Mouse (Mus musculus) spleen, postnatal 4 days (tissue): Measurements from ENCODE around the gene Foxk2.

ENCODE experiments used
- DNase-seq, 2 experiments: peaks; one replicate each; pipeline ENCODE4 v3.0.0; 2022; ENCODE audit warnings: low spot score in 2 of 2

Foxk2 gene

DNA sequence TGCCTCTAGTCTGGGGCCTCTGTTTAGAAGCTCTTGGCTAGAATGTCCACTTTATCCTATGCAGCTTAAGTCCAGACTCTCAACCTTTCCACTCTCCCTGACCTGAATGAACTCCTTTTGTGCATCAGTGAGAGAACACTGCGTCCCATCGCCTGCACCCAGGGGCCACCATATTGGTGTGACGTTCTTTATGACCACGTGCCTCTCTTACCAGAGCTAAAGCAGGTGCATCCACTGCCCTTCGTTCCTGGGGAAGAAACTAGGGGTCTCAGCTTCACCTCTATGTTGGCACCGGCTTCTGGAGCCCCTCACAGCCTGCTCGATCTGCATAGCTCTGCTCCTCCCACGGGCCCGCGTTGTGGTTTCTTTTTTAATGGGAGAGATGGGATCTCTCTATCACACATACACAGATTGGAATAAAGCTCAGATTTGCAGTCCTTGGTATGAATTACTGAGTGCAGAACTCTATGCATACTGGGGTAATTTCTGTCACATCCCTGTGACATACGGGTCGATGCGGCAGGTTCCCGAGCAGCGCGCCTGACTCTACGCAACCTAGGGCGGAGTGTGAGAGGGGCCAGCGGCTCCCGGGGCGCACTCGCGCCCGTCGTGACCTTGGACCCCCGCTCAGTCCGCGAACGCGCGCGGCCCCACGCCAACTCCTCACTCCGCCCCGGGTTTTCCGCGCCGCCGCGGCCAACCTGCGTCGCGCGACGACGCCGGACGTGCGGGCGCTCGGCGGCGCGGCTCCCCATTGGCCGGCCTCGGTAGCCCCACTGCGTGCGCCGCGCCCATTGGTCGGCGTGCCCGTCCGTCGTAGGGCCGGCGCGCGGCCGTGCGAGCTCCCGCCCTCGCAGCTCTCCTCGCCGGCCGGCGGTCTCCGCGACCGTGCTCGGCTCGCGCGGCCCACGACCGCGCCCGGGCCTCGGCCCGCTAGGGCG is at the start of gene Foxk2:
Gene Foxk2, plus strand, starts transcription at position 831 of the 941 bp plus-strand sequence.
- peak; percentile 92 to 97 for DNase-seq

GRCm38 (mm10) chr11:121216831-121217230 is 43.0 kb upstream of the Foxk2 start:
- no peak for DNase-seq

GRCm38 (mm10) chr11:121219776-121220175 is 40.0 kb upstream of the Foxk2 start:
- DNase-seq = no peak

DNA sequence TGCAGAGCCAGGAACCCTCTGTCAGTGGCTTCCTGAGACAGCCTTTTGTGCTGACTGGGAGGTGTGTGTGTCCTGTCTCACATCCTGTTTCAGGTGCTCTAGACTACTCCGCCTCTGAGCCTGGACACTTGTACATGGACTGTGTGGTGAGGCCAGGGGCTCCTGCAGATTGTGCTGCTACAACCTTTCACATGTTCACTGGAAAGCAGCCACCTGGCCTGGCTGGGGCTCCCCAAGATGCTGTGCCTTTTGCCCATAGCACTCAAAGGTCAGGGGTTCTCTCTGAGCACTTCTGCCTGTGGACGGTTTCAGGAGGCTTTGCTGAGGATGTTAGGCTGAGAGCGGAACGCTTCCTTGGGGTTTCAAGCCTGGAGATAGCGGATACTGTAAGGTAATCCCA is 39.0 kb upstream of the Foxk2 start:
- DNase-seq = no peak

DNA sequence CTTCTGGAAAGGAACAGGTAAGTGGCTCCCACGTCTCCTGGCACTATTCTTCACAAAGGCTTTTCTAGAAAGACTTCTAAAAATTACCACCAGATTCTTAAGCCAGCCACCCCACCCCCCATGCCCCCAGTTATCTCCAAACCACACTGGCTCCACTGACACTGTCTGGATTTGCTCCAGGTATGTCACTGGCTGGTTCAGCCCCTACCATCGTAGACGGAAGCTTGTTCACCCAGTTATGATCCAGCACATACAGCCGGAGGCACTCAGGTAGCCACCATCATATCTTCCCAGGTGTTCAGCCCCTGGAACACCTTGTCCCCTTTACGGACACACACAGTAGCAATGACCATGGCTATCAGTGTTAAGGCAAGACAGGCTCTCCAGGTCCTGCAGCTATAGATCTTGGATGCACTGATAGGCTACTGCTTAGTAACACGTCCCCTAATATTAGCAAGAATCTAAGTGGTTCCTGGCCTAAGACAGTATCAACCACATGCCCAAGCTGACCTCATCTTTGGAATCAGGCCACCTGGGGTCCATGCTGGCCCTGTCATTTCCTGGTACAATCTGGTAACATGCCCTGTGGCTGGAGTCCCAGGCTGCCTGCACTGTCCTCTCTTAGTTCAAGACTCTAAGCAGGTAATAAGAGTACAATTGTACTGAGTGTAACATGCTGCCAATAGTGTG is 38.3 kb upstream of the Foxk2 start:
- no peak for DNase-seq

DNA sequence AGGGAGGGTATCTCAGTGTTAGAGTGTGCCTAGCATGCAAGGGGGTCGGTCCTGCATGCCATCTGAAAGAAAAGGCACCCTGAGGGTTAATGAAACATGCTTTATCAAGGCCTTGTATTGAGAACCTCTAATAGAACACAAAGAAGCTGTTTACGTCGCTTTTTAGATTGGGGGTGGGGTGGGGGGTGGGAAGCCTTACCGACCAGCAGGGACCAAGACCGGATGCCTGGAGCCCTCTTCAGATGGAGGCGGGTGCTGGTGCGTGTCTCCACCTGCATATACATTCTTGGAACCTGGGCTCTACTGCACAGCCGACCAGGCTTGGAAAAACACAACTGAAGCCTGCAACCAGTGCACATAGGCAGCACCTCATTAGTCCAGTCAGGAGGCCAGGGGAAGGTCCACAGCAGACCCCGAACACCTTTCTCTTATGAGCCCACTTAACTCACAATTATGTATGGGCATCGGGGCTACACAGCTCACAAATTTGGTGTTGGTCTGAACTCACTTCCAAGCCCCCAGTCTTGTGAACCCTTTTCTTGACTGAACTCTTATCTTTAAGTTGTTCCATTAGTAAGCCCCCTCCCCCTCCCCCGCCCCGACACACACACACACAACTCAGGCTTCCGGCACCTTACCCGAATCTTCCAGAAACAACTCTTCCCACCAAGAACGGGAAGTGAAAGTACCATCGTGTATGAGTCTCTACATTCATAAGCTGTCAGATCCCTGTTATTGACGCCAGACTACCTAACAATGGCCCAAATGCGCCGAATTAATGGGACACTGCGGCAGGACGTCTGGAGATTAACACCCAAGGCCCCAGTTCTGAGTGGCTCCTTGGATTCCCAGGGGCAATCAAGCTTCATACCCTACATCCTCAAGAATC is 31.4 kb upstream of the Foxk2 start:
- no peak for DNase-seq

DNA sequence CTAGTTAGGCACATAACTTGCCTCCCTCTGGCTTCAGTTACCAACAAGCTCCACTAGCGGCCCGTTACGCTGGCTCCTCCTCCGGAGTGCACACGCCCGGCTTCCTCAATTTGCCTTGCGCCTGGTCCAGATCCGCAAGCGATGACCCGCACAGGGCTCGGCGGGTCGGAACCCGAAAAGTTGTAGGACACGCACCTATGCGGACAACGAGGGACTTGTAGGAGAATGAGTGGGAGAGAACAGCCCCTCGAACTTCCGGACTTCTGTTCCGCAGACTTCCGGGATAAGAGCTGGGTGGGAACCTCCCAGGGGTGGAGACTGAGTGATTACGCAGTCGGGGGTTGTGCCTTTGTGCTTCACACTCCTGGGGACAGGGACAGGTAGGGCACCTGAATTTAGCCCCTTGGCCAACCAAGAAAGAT is 30.8 kb upstream of the Foxk2 start, which contains the start of gene Cybc1:
Gene Cybc1, minus strand, starts transcription at position 305 of the 422 bp plus-strand sequence.
- DNase-seq = peak; percentile 77 to 85

DNA sequence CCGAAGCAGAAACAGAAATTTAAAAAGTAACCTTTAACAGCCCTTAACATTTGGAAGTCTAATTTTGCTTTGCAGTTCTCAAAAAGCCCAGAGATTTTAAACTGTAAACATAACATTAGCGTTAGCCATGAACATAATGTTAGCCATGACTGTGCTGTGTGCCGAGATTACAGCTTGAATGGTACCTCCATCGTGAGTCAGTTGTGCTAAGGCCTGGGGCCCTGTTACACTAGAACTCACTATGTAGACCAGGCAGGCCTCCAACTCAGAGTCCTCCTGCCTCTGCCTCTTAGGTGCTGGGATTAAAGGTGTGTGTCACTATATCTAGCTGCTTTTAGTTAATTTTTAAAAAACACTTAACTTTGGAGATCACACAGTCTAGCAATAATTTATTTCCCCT is 28.6 kb upstream of the Foxk2 start:
- DNase-seq = no peak

DNA sequence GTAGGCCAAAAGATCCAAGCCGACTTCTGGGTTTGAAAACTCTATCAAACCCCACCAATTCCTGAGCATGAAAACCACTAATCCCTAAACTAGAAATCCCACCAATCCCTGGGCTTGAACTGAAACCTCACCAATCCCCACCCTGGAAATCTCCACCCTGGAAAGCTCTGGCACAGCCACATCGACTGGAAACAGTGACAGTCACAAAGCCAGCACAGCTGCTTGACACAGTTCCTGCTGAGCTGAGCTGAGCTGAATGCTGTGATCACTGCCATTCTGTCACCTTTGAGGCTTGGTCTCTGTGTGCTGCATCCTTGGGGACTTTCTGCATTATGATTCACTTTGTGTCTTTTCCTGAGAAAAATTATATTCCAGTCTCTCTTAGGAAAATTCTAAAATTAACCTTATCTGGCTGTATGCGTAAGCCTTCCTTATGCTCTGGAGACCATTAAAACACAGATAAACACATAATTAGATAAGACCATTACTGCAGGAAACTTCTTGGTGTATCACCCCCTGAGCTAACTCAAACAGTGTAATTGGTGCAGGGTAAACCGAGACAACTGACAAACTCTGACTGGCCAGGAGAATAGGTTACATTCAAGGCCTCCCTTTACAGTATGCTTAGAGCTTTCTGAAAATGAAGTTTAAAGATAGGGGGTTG is 28.0 kb upstream of the Foxk2 start:
- no peak for DNase-seq

- DNase-seq = no peak
Observed at GRCm38 (mm10) chr11:121232706-121233105, 27.1 kb upstream of the Foxk2 start.

DNA sequence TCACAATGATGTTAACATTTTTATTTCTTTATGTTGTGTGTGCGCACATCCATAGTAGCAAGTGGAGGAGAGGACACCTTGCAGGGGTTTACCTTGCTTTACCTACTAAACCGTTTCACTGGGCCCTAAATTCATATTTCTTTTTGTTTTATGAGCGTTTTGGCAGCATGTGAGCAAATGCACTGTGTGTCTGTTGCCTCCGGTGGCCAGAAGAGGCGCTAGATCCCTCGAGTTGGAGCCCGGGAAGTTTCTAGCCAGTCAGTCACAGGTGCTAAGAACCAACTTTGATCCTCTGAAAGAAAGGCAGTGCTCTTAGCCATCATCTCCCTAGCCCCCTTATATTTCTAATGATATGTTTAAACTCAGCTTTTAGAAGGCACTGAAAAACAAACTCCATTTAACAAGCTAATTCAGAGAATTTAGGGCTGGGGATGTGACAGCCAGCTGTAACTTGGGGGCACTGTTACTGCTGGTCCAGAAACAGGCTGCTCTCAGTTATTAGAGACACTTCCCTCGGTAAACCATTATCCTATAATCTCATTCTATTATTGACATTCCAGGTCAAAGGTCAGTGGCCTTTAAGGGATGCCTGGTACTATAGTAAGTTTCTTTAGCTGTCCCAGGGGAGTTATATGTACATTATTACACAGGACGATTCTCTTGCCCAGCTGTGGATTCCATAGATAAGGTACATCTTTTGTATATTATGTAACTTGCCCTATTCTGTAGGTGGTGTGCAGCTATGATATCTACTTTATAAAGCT is 24.1 kb upstream of the Foxk2 start:
- DNase-seq = peak; percentile 72 to 82

GRCm38 (mm10) chr11:121236564-121237344 is 23.0 kb upstream of the Foxk2 start, which contains the start of gene Narf:
Gene Narf, plus strand, starts transcription at chr11:121237253.
- DNase-seq = peak; percentile 98

- peak in 1 of 2 experiments; percentile 60 for DNase-seq
Observed at GRCm38 (mm10) chr11:121237345-121238128, 22.3 kb upstream of the Foxk2 start.

GRCm38 (mm10) chr11:121239669-121240068 is 20.1 kb upstream of the Foxk2 start:
- DNase-seq = no peak

DNA sequence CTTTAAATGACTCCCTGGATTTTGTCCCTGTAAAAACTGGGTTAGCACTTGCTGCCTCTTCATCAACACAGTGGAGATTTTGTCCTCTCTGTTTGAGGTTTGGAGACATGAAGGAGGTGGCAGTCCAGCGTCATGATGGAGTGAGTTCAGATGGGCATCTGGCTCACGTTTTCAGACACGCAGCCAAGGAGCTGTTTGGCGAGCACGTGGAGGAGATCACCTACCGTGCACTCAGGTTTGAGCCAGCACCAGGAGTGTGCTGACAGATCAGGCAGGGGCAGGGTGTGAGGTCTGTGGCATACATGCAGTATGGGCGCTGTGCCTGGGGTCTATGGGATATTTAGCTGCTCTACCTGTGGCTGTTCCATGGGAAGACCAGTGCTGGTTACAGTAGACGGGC is 9.6 kb upstream of the Foxk2 start:
- DNase-seq = no peak

DNA sequence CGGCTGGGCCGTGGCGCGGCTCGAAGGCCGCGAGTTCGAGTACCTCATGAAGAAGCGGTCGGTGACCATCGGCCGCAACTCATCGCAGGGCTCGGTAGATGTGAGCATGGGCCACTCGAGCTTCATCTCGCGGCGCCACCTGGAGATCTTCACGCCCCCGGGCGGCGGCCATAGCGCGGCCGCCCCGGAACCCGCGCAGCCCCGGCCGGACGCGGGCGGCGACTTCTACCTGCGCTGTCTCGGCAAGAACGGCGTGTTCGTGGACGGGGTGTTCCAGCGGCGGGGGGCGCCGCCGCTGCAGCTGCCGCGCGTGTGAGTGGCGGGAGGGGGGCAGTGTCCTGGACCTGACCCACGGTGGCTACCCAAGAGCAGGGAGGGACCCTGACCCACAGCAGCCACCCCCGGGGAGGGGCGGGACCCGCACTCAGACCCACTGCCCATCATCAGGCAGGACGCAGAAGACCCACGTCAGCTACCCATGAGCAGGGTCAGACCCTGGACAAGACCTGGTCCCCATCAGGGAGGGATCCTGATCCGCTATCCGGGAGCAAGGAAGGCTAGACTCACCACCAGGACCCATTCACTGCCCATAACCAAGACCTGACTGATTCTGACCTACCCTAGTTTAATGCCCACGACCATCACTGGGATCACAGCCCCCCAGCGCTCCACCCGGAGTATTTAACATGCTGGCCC is 569 bp downstream of the Foxk2 start:
- DNase-seq = peak; percentile 50 to 80

- no peak for DNase-seq
Observed at GRCm38 (mm10) chr11:121261074-121261473, 1.3 kb downstream of the Foxk2 start.

DNA sequence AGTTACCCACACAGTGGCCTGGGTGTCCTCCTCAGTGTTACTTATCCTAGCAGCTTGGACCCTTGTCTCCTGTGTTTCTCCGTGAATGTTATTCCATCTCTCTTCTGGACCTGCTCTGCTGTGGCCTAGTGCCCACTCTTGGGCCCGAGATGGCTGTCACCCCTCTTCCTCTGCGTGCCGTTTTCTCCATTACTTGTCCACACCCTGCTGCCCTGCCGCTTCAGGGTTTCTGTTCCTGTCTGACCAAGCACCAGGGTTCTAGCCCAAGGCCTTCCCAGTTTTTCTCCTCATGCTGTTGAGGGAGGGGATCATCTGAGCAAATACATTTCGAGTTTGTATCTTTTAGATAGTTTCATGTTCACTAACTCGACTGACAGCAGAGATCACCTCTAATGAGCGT is 17.7 kb downstream of the Foxk2 start:
- DNase-seq = no peak
